Mouse (Mus musculus) liver, embryonic 15.5 days (tissue): Measurements from ENCODE around the gene Tmem259. TPM values are rescaled to one million over a fixed set of nuclear protein-coding genes. Genes with fewer than 3 reads are reported as not detected.

ENCODE experiments used
- ATAC-seq: fragments of 200-750 bp; cut with Nextera tagmentation; 2 replicates; pipeline ENCODE4 v1.8.0; 2017; ENCODE audit warnings: moderate number of reproducible peaks, mild to moderate bottlenecking, moderate library complexity; ENCODE audit not compliant: insufficient read depth
- H3K27ac ChIP-seq: fragments of 300-500 bp; sonication (generic); replicated peaks from 2 replicates; pipeline ENCODE4 v1.5.1; 2015; ENCODE audit warnings: mild to moderate bottlenecking, inconsistent platforms
- H3K27me3 ChIP-seq: fragments of 300-500 bp; sonication (generic); 2 replicates; pipeline ENCODE4 v1.6.1; 2015; ENCODE audit warnings: mild to moderate bottlenecking, inconsistent platforms
- H3K36me3 ChIP-seq: fragments of 300-500 bp; sonication (generic); replicated peaks from 2 replicates; pipeline ENCODE4 v1.6.1; 2015; ENCODE audit warnings: moderate library complexity, mild to moderate bottlenecking, inconsistent platforms
- H3K4me1 ChIP-seq: fragments of 300-500 bp; sonication (generic); replicated peaks from 2 replicates; pipeline ENCODE4 v1.6.1; 2015; ENCODE audit warnings: inconsistent platforms
- H3K4me2 ChIP-seq: fragments of 300-500 bp; sonication (generic); 2 replicates; pipeline ENCODE4 v1.6.1; 2015; ENCODE audit warnings: moderate library complexity, mild to moderate bottlenecking, inconsistent platforms
- H3K4me3 ChIP-seq: fragments of 300-500 bp; sonication (generic); replicated peaks from 2 replicates; pipeline ENCODE4 v1.5.1; 2015; ENCODE audit warnings: mild to moderate bottlenecking, inconsistent platforms
- H3K9ac ChIP-seq: fragments of 300-500 bp; sonication (generic); 2 replicates; pipeline ENCODE4 v1.6.1; 2015; ENCODE audit warnings: moderate library complexity, mild to moderate bottlenecking, inconsistent platforms
- H3K9me3 ChIP-seq: fragments of 300-500 bp; sonication (generic); replicated peaks from 2 replicates; pipeline ENCODE4 v1.6.1; 2016; ENCODE audit warnings: inconsistent platforms
- WGBS: fragments of 180-500 bp; shearing (Covaris S2); methylation state at CpG from one replicate; pipeline ENCODE4 v1.1.7; 2015; ENCODE audit warnings: mixed read lengths; ENCODE audit not compliant: insufficient replicate concordance; 5-methylcytosine and 5-hydroxymethylcytosine counted together
- polyA plus RNA-seq: library from polyadenylated mRNA; unstranded; fragments of >200 nt; fragmentation: Nextera tagmentation; extraction: Ambion mirVana; gene quantifications from 2 replicates; pipeline ENCODE4 v1.2.1, GENCODE M21; 2015

Gene Tmem259
- polyA plus RNA-seq, 1 experiment from 2014 or later: 8.4 TPM

DNA sequence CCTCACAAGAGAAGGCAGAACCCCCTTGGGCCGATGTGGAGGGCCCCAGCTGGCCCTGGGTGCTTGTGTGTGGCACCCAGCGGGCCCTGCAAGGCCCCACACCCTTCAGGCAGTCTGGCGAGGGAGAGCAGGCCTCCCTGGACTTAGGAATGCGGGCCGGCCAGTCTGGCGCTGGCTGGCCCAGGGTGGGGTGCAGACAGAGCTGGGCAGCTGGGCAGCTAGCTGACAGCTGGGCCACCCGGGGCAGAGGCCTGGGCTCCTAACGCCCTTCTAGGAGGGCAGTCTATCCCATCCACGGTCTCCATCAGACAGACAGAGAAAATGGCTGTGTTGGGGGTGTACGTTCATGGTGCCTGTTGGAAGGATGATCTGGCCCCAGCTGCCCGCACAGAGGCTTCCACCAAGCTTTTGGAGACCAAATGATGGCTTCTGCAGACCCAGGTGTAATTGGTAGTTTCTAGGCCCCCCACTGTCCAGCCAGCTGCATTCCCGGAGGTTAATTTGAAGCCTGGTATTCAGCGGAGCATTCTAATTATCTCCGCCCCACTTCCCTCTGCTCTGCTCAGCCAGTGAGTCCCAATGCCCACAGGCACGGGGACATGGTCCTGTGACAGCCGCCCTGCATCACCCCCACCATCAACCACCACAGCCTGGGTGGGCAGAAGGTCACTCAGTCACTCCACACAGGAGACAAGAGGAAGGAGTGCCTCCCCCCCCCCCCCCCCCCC is 38.5 kb downstream of the Tmem259 start:
- H3K9me3 ChIP-seq: no peaks in the 10 kb centered on the region
- H3K4me1 ChIP-seq: peaks cover 89% of the 10 kb centered on the region
- peaks cover 29% of the 10 kb centered on the region for H3K36me3 ChIP-seq
- H3K9ac ChIP-seq: no peak overlapping the region
- WGBS: 46% methylated on average over 16 of the region's 16 CpGs
- peak overlapping the region; percentile 58 for H3K4me2 ChIP-seq
- H3K27ac ChIP-seq: peak overlapping the region; percentile 61
- no peak for ATAC-seq
- H3K27me3 ChIP-seq: no peaks in the 10 kb centered on the region
- no peak overlapping the region for H3K4me3 ChIP-seq

DNA sequence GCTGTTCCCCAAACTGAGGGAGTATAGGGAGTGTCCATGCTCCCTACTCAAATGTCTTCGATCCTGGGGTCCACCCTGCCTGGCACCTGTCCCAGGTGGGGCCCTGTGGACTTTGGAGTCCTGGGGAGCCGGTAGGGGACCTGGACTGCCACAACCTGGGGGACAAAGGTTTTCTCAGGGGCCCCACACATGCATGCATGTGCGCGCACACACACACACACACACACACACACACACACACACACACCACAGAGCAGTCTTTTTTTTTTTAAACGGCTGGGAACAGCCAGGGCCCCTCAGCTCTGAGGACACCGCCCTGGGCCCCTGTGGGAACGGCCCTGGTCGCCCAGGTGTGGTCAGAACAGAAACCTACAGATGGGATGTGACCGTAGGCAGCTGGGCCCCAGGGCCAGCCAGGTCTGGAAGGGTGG is 40.6 kb downstream of the Tmem259 start:
- WGBS: 44% methylated on average over 9 of the region's 9 CpGs
- Histone ChIP-seq H3K27ac (peak overlapping the region; percentile 57), H3K9ac (no peak overlapping the region), H3K4me3 (no peak overlapping the region), H3K9me3 (no peaks in the 10 kb centered on the region), H3K36me3 (peaks cover 8% of the 10 kb centered on the region), H3K4me1 (peaks cover 95% of the 10 kb centered on the region), H3K27me3 (no peaks in the 10 kb centered on the region), H3K4me2 (no peak overlapping the region)
- no peak for ATAC-seq

DNA sequence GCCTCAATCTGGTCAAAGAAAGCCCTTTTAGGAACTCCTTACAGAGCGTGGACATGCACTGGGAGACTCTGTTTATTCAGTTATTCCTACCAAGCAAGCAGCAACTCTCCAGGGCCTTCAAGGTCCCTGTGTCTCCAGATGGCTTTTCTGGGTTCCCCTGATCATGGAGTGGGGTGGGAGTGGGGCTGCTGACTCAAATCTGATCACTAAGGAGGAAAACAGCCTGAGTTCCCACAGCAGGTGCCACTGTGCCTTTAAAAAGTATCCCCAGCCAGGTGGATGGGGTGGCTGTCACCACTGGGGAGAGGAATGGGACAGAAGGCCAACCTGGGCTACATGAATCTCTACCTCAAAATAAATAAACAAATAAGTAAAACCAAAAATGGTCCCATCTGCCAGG is 41.1 kb downstream of the Tmem259 start:
- peaks cover 97% of the 10 kb centered on the region for H3K4me1 ChIP-seq
- H3K27me3 ChIP-seq: no peaks in the 10 kb centered on the region
- no peaks in the 10 kb centered on the region for H3K9me3 ChIP-seq
- peak overlapping the region; percentile 57; the same call in 1 of the 2 replicates for H3K27ac ChIP-seq
- no peak overlapping the region for H3K9ac ChIP-seq
- no peak overlapping the region for H3K4me3 ChIP-seq
- no peak for ATAC-seq
- peaks cover 4% of the 10 kb centered on the region; the same call in 1 of the 2 replicates for H3K36me3 ChIP-seq
- WGBS: 67% methylated on average over 1 of the region's 1 CpGs
- H3K4me2 ChIP-seq: no peak overlapping the region

DNA sequence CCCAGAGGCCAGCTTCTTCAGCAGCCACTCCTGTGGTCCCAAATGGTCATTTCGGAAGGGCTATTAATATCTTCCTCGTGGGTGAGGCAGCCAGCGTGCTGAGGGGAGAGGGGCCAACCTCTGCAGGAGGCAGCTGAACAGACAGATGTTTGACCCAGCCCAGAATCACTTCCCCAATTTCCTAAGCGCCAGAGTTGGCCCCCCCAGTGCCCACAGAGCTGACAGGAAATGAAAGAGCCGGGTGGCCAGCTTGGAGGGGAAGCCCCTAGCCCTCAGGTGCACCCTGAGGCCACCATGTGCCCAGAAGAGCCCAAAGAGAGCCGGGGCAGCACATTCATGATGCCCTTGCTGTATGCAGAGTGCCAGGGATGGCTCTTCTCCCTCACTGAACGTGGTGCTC is 43.4 kb downstream of the Tmem259 start:
- no peak overlapping the region for H3K4me3 ChIP-seq
- H3K36me3 ChIP-seq: peaks cover 9% of the 10 kb centered on the region; the same call in 1 of the 2 replicates
- no peak overlapping the region for H3K9ac ChIP-seq
- 15% methylated on average over 7 of the region's 7 CpGs for WGBS
- H3K9me3 ChIP-seq: no peaks in the 10 kb centered on the region
- peak overlapping the region; percentile 15 for H3K4me2 ChIP-seq
- H3K27me3 ChIP-seq: no peaks in the 10 kb centered on the region
- ATAC-seq: no peak
- H3K27ac ChIP-seq: 0 out of 2 replicates have a peak overlapping the region, but pooled peaks have one; percentile 8
- peaks cover 98% of the 10 kb centered on the region for H3K4me1 ChIP-seq

DNA sequence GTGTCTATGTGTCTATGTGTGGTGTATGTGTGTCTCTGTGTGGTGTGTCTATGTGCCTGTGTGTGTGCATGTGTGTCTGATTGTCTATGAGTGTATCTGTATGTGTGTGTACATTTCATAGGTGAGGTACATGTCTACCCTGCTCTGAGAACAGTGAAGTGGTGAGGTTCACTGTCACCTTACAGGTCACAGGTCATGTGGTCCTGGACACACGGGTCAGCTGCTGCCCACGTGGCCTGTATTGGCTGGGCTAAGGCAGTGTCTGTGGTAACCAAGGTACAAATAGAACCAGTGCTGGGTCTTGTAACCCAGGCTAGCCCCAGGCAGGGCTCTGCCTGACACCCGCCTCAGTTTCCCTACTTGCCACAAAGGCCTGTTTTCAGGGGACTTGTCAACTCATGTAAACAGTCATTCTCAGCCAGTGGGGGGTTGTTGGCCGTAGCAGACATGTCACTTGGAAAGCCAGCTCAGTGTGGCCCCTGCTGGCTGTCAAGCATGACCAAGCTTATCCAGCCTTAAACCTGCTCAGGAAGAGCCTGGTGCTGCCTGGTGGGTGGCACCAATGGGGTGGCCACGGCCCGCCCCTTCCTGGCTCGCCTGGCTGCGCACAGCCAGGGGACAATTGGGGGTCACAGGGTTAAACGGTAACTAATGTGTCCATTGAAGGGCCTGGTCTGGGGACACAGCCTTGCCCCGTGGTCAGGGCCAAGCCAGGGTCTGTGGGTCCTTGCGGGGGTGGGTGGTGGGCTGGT is 46.2 kb downstream of the Tmem259 start:
- Histone ChIP-seq H3K27ac (peak overlapping the region; percentile 78), H3K4me2 (no peak overlapping the region; the same call in 1 of the 2 replicates), H3K4me3 (no peak overlapping the region), H3K9ac (no peak overlapping the region), H3K27me3 (no peaks in the 10 kb centered on the region), H3K4me1 (peaks cover 98% of the 10 kb centered on the region), H3K36me3 (peaks cover 24% of the 10 kb centered on the region; the same call in 1 of the 2 replicates), H3K9me3 (no peaks in the 10 kb centered on the region)
- WGBS: 65% methylated on average over 11 of the region's 11 CpGs
- ATAC-seq: peak; percentile 58

DNA sequence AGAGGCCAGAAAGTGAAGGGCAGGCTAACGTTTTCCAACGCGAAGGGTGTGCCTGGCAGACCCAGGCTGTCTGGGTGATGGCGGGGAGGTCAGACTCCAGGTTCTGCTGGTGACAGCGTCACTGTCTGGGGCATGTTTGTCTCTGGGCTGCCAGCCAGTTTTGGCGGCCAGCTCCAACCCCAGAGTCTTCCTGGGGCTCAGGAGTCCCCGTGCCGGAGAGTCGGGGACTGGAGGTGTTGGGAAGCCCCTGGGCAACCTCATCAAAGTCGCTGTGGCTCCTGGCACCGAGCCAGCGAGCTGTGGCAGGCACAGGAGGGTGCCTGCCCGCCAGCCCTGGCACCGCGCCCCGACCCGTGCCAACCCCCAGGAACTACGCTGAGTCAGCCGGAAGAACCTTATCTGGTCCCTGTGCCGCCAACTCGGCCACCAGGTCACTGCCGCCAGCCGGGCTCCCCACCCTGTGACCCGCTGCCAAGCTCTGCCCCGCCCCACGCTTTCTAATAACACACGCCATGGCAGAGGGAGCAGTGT is 47.2 kb downstream of the Tmem259 start:
- ATAC-seq: peak; percentile 40
- Histone ChIP-seq H3K27me3 (no peaks in the 10 kb centered on the region), H3K36me3 (peaks cover 33% of the 10 kb centered on the region), H3K9me3 (no peaks in the 10 kb centered on the region), H3K4me2 (peak overlapping the region; percentile 58), H3K4me3 (peak overlapping the region; percentile 18; the same call in 1 of the 2 replicates), H3K9ac (peak overlapping the region; percentile 39; the same call in 1 of the 2 replicates), H3K27ac (peak overlapping the region; percentile 78), H3K4me1 (peaks cover 98% of the 10 kb centered on the region)
- WGBS: 49% methylated on average over 27 of the region's 27 CpGs

DNA sequence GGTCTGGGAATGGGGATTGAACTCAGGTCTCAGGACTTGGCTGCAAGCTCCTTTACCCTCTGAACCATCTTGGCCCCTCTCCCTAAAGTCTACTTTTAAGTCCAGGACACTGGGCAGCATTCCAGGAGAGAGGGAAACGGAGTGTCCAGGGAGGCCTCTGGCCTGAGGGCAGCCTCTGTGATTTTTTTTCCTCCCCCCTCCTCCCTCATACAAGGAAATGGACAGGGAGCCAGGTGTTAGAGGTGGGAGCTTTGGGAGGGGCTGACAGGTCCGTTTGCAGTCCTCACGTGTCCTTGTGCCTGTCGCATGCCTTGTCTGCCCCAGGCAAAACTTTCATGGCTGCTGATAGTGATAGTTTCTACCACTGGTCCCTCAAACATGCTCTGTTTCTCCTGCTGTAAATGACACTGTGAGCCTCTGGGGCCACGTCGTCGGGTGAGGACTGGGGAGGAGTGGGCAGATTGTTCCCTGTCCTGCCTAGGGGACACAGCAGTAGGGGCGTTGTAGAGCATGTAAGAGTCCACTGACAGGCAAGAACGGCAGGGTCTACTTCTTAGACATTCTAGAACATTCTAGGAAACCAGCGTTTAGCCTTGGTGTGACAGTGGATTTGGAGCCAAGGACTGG is 47.7 kb downstream of the Tmem259 start:
- WGBS: 57% methylated on average over 10 of the region's 10 CpGs
- Histone ChIP-seq H3K27me3 (no peaks in the 10 kb centered on the region), H3K27ac (peak overlapping the region; percentile 78), H3K4me1 (peaks cover 98% of the 10 kb centered on the region), H3K4me2 (peak overlapping the region; percentile 58), H3K36me3 (peaks cover 35% of the 10 kb centered on the region), H3K4me3 (no peak overlapping the region), H3K9me3 (no peaks in the 10 kb centered on the region), H3K9ac (no peak overlapping the region)
- ATAC-seq: no peak

DNA sequence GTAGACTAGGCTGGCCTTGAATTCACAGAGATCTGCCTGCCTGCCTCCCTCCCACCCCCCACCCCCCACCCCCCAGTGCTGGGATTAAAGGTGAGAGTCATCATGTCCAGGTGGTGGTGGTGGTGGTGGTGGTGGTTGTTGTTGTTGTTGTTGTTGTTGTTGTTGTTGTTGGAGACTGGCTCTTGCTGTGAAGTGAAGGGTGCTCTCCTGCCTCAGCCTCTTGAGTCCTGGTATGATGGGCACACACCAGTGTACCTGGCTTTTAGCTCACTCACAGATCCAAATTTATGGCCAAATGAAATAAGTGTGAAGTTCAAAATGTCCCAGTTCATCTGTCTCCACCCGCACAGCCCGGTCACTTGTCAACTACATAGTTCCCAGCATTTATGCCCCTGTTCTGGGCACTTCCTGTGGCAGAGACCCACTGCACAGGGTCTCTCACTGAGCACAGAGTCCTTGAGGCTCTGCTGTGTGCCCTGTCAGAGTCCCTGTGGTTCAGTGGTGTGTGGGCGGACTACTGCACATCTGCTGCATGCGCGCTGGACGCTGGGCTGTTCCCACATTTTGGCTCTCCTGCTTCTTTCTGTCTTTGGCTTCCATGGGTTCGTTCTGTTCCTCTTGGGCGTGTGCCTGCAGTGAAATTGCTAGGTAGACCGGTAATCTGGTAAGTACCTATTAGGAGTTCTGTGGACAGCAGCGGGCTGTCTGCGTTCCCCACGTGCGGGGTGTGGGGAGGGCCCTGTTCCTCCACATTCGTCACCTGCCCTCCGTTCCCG is 49.1 kb downstream of the Tmem259 start:
- H3K4me2 ChIP-seq: no peak overlapping the region
- peaks cover 99% of the 10 kb centered on the region for H3K4me1 ChIP-seq
- no peak overlapping the region for H3K4me3 ChIP-seq
- no peak overlapping the region for H3K27ac ChIP-seq
- H3K27me3 ChIP-seq: no peaks in the 10 kb centered on the region
- H3K9me3 ChIP-seq: no peaks in the 10 kb centered on the region
- peaks cover 44% of the 10 kb centered on the region for H3K36me3 ChIP-seq
- WGBS: 77% methylated on average over 16 of the region's 16 CpGs
- no peak for ATAC-seq
- no peak overlapping the region for H3K9ac ChIP-seq

DNA sequence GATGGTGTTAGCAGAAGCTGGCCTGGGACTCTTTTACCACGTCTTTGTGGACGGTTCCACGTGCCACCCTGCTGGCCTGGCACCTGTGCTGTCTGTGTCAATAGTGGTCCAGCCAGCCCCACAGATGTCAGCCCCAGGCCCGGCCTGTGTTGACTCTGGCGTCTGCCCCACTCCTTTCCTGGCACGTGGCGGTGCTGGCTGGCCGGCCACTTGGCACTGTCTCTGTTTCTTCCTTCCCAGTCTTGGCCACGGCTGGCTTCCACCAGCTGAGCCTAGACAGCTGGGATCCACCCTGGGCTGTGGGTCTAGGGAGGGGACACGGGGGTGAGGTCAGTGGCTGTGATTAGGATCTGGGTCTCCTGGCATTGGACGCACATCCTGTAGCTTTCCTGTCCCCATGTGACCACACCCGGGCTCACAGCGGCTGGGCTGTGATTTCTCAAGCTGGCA is 49.8 kb downstream of the Tmem259 start:
- Histone ChIP-seq H3K36me3 (peaks cover 44% of the 10 kb centered on the region), H3K27ac (0 out of 2 replicates have a peak overlapping the region, but pooled peaks have one; percentile 38)
- ATAC-seq: no peak

DNA sequence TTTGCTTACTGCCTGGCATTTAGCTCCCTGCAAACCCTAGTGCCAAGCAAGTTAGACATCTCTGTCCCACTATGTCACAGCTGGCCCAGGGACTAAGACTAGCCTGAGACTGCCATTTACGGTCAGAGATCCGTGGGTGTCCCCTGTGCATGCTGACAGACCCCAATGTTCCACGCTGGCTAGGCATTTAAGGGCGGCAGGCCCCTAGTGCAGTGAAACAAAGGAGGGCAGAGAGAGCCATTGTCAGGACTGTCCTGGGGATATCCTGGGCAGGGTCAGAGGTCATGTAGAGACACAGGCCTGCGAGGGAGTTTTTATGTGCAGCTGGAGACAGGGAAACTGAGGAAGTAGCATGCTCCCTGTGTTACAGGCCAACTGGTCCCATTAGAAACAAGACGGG is 50.3 kb downstream of the Tmem259 start:
- H3K4me3 ChIP-seq: no peak overlapping the region
- no peak overlapping the region for H3K9ac ChIP-seq
- H3K9me3 ChIP-seq: no peaks in the 10 kb centered on the region
- 71% methylated on average over 6 of the region's 6 CpGs for WGBS
- no peak for ATAC-seq
- no peak overlapping the region for H3K27ac ChIP-seq
- peaks cover 100% of the 10 kb centered on the region for H3K4me1 ChIP-seq
- H3K4me2 ChIP-seq: peak overlapping the region; percentile 4; the same call in 1 of the 2 replicates
- H3K36me3 ChIP-seq: peaks cover 44% of the 10 kb centered on the region
- no peaks in the 10 kb centered on the region for H3K27me3 ChIP-seq

More for the DNA sequence above, 49.8 kb downstream of the Tmem259 start:
- peaks cover 99% of the 10 kb centered on the region for H3K4me1 ChIP-seq
- no peak overlapping the region for H3K4me3 ChIP-seq
- no peaks in the 10 kb centered on the region for H3K9me3 ChIP-seq
- WGBS: 58% methylated on average over 13 of the region's 13 CpGs
- H3K4me2 ChIP-seq: peak overlapping the region; percentile 4; the same call in 1 of the 2 replicates
- no peaks in the 10 kb centered on the region for H3K27me3 ChIP-seq
- no peak overlapping the region for H3K9ac ChIP-seq
